Mouse (Mus musculus): Measurements from ENCODE around the gene Cerk.

Gene Cerk

GRCm38 (mm10) chr15:86160906-86161305 is 25.0 kb downstream of the Cerk start:
- no peak for DNase-seq

- no peak for DNase-seq
These were observed 26.2 kb downstream of the Cerk start for GRCm38 (mm10) chr15:86159719-86160118.

DNA sequence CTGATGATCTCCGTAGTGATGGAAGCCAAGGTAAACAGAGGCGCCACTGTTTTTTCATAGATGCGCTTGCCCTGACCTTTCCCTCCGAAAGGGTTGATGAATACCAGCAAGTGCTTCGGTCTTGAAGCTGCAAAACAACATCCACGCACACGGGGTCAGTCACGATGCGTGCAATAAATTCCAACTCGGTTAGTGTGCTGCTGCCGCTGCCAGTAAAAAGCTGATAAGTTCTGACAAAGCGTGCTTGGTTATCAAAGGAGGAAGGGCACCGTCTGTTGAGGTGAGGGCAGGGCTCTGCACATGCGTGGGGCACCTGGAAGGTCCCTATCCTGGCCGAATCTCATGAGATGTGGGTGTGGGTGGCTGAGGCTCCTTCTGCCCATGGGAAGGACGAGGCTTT is 26.8 kb downstream of the Cerk start:
- no peak for DNase-seq

GRCm38 (mm10) chr15:86156492-86156891 is 29.4 kb downstream of the Cerk start:
- no peak for DNase-seq

GRCm38 (mm10) chr15:86153481-86153960 is 32.4 kb downstream of the Cerk start:
- no peak for DNase-seq

GRCm38 (mm10) chr15:86150593-86150992 is 35.3 kb downstream of the Cerk start:
- DNase-seq, result no peak

- no peak for DNase-seq
These were observed 39.0 kb downstream of the Cerk start for GRCm38 (mm10) chr15:86146922-86147321.

- no peak for DNase-seq
These were observed 40.9 kb downstream of the Cerk start for GRCm38 (mm10) chr15:86145046-86145445.

- DNase-seq, result no peak
These were observed 41.4 kb downstream of the Cerk start for GRCm38 (mm10) chr15:86144577-86144976.

- DNase-seq, result peak; percentile 52
These were observed 45.6 kb downstream of the Cerk start for GRCm38 (mm10) chr15:86140323-86140722.

GRCm38 (mm10) chr15:86137638-86138037 is 48.3 kb downstream of the Cerk start:
- no peak for DNase-seq

GRCm38 (mm10) chr15:86134941-86135783 is 50.8 kb downstream of the Cerk start:
- DNase-seq, result peak; percentile 79

GRCm38 (mm10) chr15:86130657-86131056 is 55.3 kb downstream of the Cerk start:
- no peak for DNase-seq

DNA sequence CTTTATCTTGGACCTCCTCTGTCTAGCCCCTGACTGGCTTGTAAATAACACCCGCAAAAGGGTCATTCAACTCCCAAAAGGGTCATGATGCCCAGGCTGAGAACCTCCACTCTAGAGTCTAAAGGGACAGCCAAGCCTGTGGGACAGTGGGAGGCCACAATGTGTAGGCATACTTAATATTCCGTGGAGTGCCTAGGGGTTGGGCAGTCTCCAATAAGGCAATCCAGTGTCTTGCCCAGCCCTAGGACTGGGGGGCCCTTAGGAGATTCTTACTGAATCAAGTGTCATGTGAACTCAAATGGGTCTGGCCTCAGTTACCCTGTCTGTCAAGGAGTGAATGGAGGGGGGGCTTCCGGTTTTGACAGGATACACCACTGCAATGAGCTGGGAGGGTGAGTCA is 56.9 kb downstream of the Cerk start:
- DNase-seq, result no peak

- DNase-seq, result peak; percentile 81
These were observed 61.6 kb downstream of the Cerk start for GRCm38 (mm10) chr15:86124359-86124758.

GRCm38 (mm10) chr15:86123409-86123808 is 62.5 kb downstream of the Cerk start:
- DNase-seq, result no peak

- DNase-seq, result peak; percentile 89
These were observed 63.5 kb downstream of the Cerk start for GRCm38 (mm10) chr15:86122261-86122949.

DNA sequence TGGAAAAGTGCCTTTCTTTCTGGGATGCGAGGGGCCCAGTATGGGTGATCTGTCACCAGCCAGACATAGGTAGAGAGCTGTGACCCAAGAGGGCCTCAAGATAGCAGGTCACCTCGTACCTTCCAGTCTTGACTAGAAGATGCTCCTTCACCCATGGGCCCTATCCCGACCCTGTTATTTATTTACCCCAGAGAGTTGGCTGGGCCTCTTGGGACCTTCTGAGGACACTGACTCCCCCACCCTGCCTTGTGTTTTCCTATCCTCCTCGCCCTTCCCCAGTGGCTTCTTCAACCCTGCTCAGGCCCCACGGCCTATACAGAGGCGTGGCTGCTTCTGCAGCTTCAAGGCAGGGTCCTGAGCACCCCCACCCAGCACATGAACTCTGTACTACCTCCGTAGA is 66.8 kb downstream of the Cerk start:
- DNase-seq, result no peak

- DNase-seq, result peak; percentile 75
These were observed 68.5 kb downstream of the Cerk start for GRCm38 (mm10) chr15:86117115-86118100.

DNA sequence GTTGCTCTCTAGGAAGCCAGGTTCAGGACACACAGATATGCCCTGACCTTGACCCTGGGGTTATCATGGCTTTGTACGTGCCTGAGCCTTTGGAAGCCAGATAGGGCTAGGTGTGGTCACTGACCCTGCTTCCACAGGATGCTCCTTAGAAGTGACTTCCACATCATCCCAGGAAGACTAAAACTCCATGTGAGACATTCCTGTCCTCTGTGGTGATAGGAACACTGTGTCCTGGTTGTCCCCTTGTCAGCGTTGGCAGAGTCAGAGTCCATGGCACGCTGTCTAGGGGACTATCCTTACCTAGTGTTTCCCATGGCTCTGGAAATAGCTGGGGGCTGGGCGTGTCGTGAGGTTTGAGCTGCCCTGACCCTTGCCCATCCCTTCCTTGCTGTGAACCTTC is 69.5 kb downstream of the Cerk start:
- no peak for DNase-seq

DNA sequence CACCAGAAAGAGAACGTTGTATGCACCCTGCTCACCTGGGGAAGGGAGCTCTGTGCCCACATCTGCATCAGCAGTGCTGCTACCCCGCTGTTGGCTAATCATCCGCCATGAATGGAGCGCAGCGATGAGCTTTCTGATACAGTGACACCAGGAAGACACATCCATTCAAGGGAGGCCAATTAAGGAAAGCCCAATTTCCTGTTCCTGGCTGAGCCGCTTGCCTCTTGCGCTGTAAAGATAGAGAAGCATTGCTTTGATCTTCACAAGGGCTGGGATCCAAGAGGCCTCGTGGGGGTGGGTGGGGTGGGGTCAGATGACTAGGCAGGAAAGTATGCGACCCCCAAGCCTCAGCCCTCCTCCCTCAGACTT is 72.6 kb downstream of the Cerk start:
- DNase-seq, result no peak

DNA sequence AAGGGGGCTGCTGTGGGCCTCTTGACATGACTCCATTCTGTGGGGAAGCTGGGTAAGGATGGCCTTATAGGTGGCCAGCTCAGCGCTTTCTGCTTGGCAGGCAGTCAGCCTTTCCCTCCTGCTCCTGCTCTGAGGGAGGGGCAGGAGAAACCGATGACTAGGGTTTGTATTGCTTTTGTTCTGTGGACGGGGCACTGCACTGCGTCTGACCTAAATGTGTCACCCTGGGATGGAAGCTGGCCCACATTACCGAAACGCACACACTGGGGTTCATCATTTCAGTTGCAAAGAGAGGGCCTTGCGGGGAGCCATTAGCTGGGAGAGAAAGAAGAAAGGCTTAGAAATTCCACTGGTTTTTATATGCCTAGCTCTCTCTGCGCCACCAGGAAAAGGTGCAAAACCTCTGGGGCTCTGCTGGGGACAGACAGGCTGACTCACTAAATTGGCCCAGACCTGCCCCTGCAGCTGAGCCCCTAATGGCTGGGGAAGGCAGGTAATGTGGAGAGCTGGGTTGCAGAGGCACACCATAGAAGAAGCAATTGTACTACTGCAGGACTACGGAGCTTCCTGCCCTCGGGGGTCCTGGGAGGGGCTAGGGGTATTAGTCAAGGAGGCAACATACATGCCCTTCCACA is 73.1 kb downstream of the Cerk start:
- peak; percentile 78 for DNase-seq
